Mouse (Mus musculus) ES-Bruce4 (cell line): Measurements from ENCODE around the gene Pax7. TPM values are rescaled to one million over a fixed set of nuclear protein-coding genes. Genes with fewer than 3 reads are reported as not detected.

ENCODE experiments used
- H3K27ac ChIP-seq: 2 replicates; pipeline ENCODE4 v1.5.1; 2012; ENCODE audit warnings: low read length, inconsistent platforms; ENCODE audit not compliant: insufficient read depth
- H3K27me3 ChIP-seq: 2 replicates; pipeline ENCODE4 v1.6.1; 2012; ENCODE audit warnings: mild to moderate bottlenecking, low read length, inconsistent platforms; ENCODE audit not compliant: control insufficient read depth, poor library complexity, insufficient read depth, severe bottlenecking
- H3K36me3 ChIP-seq: 2 replicates; pipeline ENCODE4 v1.6.1; 2012; ENCODE audit warnings: inconsistent platforms, mild to moderate bottlenecking, low read length, moderate library complexity; ENCODE audit not compliant: control insufficient read depth, poor library complexity, insufficient read depth, severe bottlenecking
- H3K4me1 ChIP-seq: one replicate; pipeline ENCODE4 v1.8.1; 2011; ENCODE audit warnings: low read length; ENCODE audit not compliant: control insufficient read depth, insufficient read depth
- H3K4me3 ChIP-seq: 2 replicates; pipeline ENCODE4 v1.5.1; 2011; ENCODE audit warnings: low read depth, mild to moderate bottlenecking, low read length
- H3K9ac ChIP-seq: 2 replicates; pipeline ENCODE4 v1.6.1; 2012; ENCODE audit warnings: low read depth, mild to moderate bottlenecking, inconsistent platforms; ENCODE audit not compliant: poor library complexity, severe bottlenecking
- H3K9me3 ChIP-seq: replicated peaks from 2 replicates; pipeline ENCODE4 v1.6.1; 2012; ENCODE audit warnings: mild to moderate bottlenecking, low read length, inconsistent platforms; ENCODE audit not compliant: control insufficient read depth, poor library complexity, insufficient read depth, severe bottlenecking
- CTCF ChIP-seq: IDR thresholded peaks from one replicate; pipeline ENCODE4 v1.8.1; 2011; ENCODE audit warnings: low read depth, low read length
- EP300 ChIP-seq: IDR thresholded peaks from 2 replicates; pipeline ENCODE4 v1.6.1; 2011; ENCODE audit warnings: low read depth, low read length; ENCODE audit not compliant: insufficient read depth
- POLR2A ChIP-seq: IDR thresholded peaks from one replicate; pipeline ENCODE4 v1.8.1; 2011; ENCODE audit warnings: low read length; ENCODE audit not compliant: insufficient read depth
- polyA plus RNA-seq: library from polyadenylated mRNA; stranded (reverse); fragments of >200 nt; gene quantifications from 2 replicates; pipeline ENCODE4 v1.2.4, GENCODE M21; 2011; ENCODE audit warnings: low read depth; ENCODE audit not compliant: missing spikeins, insufficient read depth, insufficient read length

Pax7 gene
- polyA plus RNA-seq, 1 experiment = not detected

GRCm38 (mm10) chr4:139871699-139872098 is 38.4 kb upstream of the Pax7 start:
- no peaks in the 10 kb centered on the region for H3K9me3 ChIP-seq
- H3K4me1 ChIP-seq = no peaks in the 10 kb centered on the region
- H3K27ac ChIP-seq = no peak overlapping the region
- TF ChIP-seq EP300 (no peak), CTCF (no peak), POLR2A (no peak)
- H3K36me3 ChIP-seq = no peaks in the 10 kb centered on the region
- no peak overlapping the region for H3K9ac ChIP-seq
- H3K4me3 ChIP-seq = no peak overlapping the region
- H3K27me3 ChIP-seq = no peaks in the 10 kb centered on the region

GRCm38 (mm10) chr4:139863218-139863617 is 29.9 kb upstream of the Pax7 start:
- Histone ChIP-seq H3K4me3 (no peak overlapping the region), H3K36me3 (no peaks in the 10 kb centered on the region), H3K27me3 (no peaks in the 10 kb centered on the region), H3K4me1 (no peaks in the 10 kb centered on the region), H3K9ac (no peak overlapping the region), H3K27ac (no peak overlapping the region), H3K9me3 (no peaks in the 10 kb centered on the region)
- TF ChIP-seq CTCF = no peak
- TF ChIP-seq POLR2A = no peak
- TF ChIP-seq EP300 = no peak

GRCm38 (mm10) chr4:139858635-139859176 is 25.4 kb upstream of the Pax7 start:
- no peaks in the 10 kb centered on the region for H3K4me1 ChIP-seq
- H3K27me3 ChIP-seq = no peaks in the 10 kb centered on the region
- no peaks in the 10 kb centered on the region for H3K36me3 ChIP-seq
- no peak overlapping the region; the same call in 1 of the 2 replicates for H3K4me3 ChIP-seq
- peak; percentile 99 for TF ChIP-seq CTCF
- 0 out of 2 replicates have a peak, but pooled peaks have one; percentile 15 for TF ChIP-seq EP300
- TF ChIP-seq POLR2A = no peak
- no peak overlapping the region for H3K9ac ChIP-seq
- H3K27ac ChIP-seq = no peak overlapping the region
- no peaks in the 10 kb centered on the region for H3K9me3 ChIP-seq

GRCm38 (mm10) chr4:139852219-139853035 is 19.1 kb upstream of the Pax7 start:
- H3K27me3 ChIP-seq = no peaks in the 10 kb centered on the region
- no peaks in the 10 kb centered on the region for H3K4me1 ChIP-seq
- H3K27ac ChIP-seq = no peak overlapping the region
- no peak for TF ChIP-seq EP300
- peak; percentile 55 for TF ChIP-seq CTCF
- H3K9me3 ChIP-seq = no peaks in the 10 kb centered on the region
- H3K4me3 ChIP-seq = no peak overlapping the region
- H3K9ac ChIP-seq = no peak overlapping the region
- no peaks in the 10 kb centered on the region for H3K36me3 ChIP-seq

- Histone ChIP-seq H3K9ac (no peak overlapping the region), H3K36me3 (no peaks in the 10 kb centered on the region), H3K27ac (no peak overlapping the region), H3K27me3 (no peaks in the 10 kb centered on the region), H3K9me3 (no peaks in the 10 kb centered on the region), H3K4me1 (no peaks in the 10 kb centered on the region), H3K4me3 (no peak overlapping the region)
- TF ChIP-seq CTCF (no peak), POLR2A (no peak), EP300 (no peak)
Measured at GRCm38 (mm10) chr4:139851387-139851786, 18.1 kb upstream of the Pax7 start.

GRCm38 (mm10) chr4:139850547-139851170 is 17.3 kb upstream of the Pax7 start:
- TF ChIP-seq CTCF = no peak
- TF ChIP-seq EP300 = no peak
- TF ChIP-seq POLR2A = no peak
- Histone ChIP-seq H3K9me3 (no peaks in the 10 kb centered on the region), H3K9ac (no peak overlapping the region), H3K4me1 (no peaks in the 10 kb centered on the region), H3K27me3 (no peaks in the 10 kb centered on the region), H3K36me3 (no peaks in the 10 kb centered on the region), H3K4me3 (peak overlapping the region; percentile 4; the same call in 1 of the 2 replicates), H3K27ac (no peak overlapping the region)
